ENCODE assay signal across 8 mouse cellular contexts in genomic region chr7:116093466-116093850, GRCm38 (mm10). TPM values are rescaled to one million over a fixed set of nuclear protein-coding genes. Genes with fewer than 3 reads are reported as not detected.
DNase-seq lines count a peak whose midpoint lies in the region; ATAC-seq and TF ChIP-seq lines count a peak whose summit lies in the region.

No protein-coding gene starts in this region.

- H3K9me3 ChIP-seq in forebrain, embryonic 12.5 days = no peaks in the 10 kb centered on the region
- no peaks in the 10 kb centered on the region for H3K9me3 ChIP-seq in liver, embryonic 14.5 days (ENCODE audit: control insufficient read depth, low read length)

- 1% methylated on average over 19 of the region's 19 CpGs for WGBS in forebrain, embryonic 12.5 days
- WGBS in liver, embryonic 14.5 days (ENCODE audit: insufficient replicate concordance) = under 1% methylated on average over 19 of the region's 19 CpGs

- H3K9ac ChIP-seq in forebrain, embryonic 12.5 days = peak overlapping the region; percentile 77
- peak overlapping the region; percentile 94 for H3K9ac ChIP-seq in liver, embryonic 14.5 days (replicated peaks)

- H3K4me1 ChIP-seq in forebrain, embryonic 12.5 days = peaks cover 23% of the 10 kb centered on the region
- H3K4me1 ChIP-seq in liver, embryonic 14.5 days (replicated peaks; ENCODE audit: control insufficient read depth in 2 of 2, insufficient read depth in 2 of 2, low read length in 1 of 2) = peaks cover 19 to 24% of the 10 kb centered on the region in 2 experiments

- H3K79me2 ChIP-seq in C2C12 (ENCODE audit: control insufficient read depth, insufficient read depth) = peaks cover 53% of the 10 kb centered on the region

- no peak for TF ChIP-seq CTCF in C2C12 (IDR thresholded peaks at IDR 0.05; ENCODE audit: control insufficient read depth, insufficient read depth, insufficient read length)
- peak; percentile 17; the same call in 1 of the 2 replicates for TF ChIP-seq CTCF in liver, embryonic 14.5 days (IDR thresholded peaks at IDR 0.05; ENCODE audit: low read depth)

- peaks cover 44% of the 10 kb centered on the region for H3K79me3 ChIP-seq in C2C12 (ENCODE audit: low read depth)

- H3K4me2 ChIP-seq in forebrain, embryonic 12.5 days = peak overlapping the region; percentile 69
- H3K4me2 ChIP-seq in liver, embryonic 14.5 days (ENCODE audit: low read depth) = peak overlapping the region; percentile 89

- no peaks in the 10 kb centered on the region for H3K27me3 ChIP-seq in C2C12 (ENCODE audit: control insufficient read depth, insufficient read depth, insufficient read length)
- no peaks in the 10 kb centered on the region for H3K27me3 ChIP-seq in forebrain, embryonic 12.5 days
- no peaks in the 10 kb centered on the region; the same call in 1 of the 2 replicates for H3K27me3 ChIP-seq in liver, embryonic 14.5 days (ENCODE audit: control insufficient read depth, insufficient read depth, low read length)

- DNase-seq in cerebellum, adult 11 months = no peak
- DNase-seq in liver, embryonic 14.5 days (ENCODE audit: low read depth in 3 of 3, low spot score in 3 of 3) = peak in 1 of 3 experiments; percentile 28
- DNase-seq in thymus, adult 18-20 months = no peak
- DNase-seq in left cerebral cortex, postnatal 25 days (ENCODE audit: low spot score in 2 of 2) = no peak
- no peak for DNase-seq in Muller cell, postnatal 12 days (ENCODE audit: inconsistent ontology term)

- peak overlapping the region; percentile 71 for H3ac ChIP-seq in C2C12 (ENCODE audit: control insufficient read depth, insufficient read length, low read depth)

- peaks cover 5% of the 10 kb centered on the region for H3K36me3 ChIP-seq in C2C12 (ENCODE audit: control insufficient read depth, insufficient read depth)
- H3K36me3 ChIP-seq in forebrain, embryonic 12.5 days (replicated peaks) = no peaks in the 10 kb centered on the region
- no peaks in the 10 kb centered on the region for H3K36me3 ChIP-seq in liver, embryonic 14.5 days (replicated peaks; ENCODE audit: control insufficient read depth, insufficient read depth, low read depth)

- peak overlapping the region; percentile 49 for H3K4me3 ChIP-seq in C2C12 (ENCODE audit: insufficient read depth, poor library complexity, severe bottlenecking)
- H3K4me3 ChIP-seq in forebrain, embryonic 12.5 days (replicated peaks) = peak overlapping the region; percentile 54
- H3K4me3 ChIP-seq in liver, embryonic 14.5 days (ENCODE audit: insufficient read depth in 1 of 2, low read depth in 2 of 2, low read length in 2 of 2) = peak overlapping the region; percentile 90 to 99

- peak; percentile 78 for ATAC-seq in cerebellum, adult (ENCODE audit: insufficient number of reproducible peaks, low FRiP score, low TSS enrichment)
- peak; percentile 88 for ATAC-seq in forebrain, embryonic 12.5 days (ENCODE audit: low FRiP score)
- ATAC-seq in liver, embryonic 14.5 days (ENCODE audit: insufficient read depth) = peak; percentile 79

- intact Hi-C loops in left cerebral cortex, postnatal 25 days (cut with DNase I) = no loop called here

- H3K27ac ChIP-seq in forebrain, embryonic 12.5 days = peak overlapping the region; percentile 89
- peak overlapping the region; percentile 62 for H3K27ac ChIP-seq in liver, embryonic 14.5 days

- 0 out of 2 replicates have a peak, but pooled peaks have one; percentile 3 for TF ChIP-seq EP300 in liver, embryonic 14.5 days (IDR thresholded peaks at IDR 0.05; ENCODE audit: low read depth)

TF ChIP-seq in C2C12, 6 proteins besides CTCF, POLR2A, EP300 and RAD21:
- TF ChIP-seq MYOD1 (IDR thresholded peaks at IDR 0.05; ENCODE audit: control insufficient read depth, insufficient read length, low read depth) (no peak), MYOG (IDR thresholded peaks at IDR 0.05; ENCODE audit: control insufficient read depth, extremely low read depth, insufficient read length) (no peak), USF1 (IDR thresholded peaks at IDR 0.05; ENCODE audit: low read depth) (no peak), FOSL1 (IDR thresholded peaks at IDR 0.05; ENCODE audit: insufficient read depth, low read length, poor library complexity, severe bottlenecking) (no peak), CEBPB (IDR thresholded peaks at IDR 0.05; ENCODE audit: low read depth) (no peak), MAX (IDR thresholded peaks at IDR 0.05) (no peak)

RNA-seq across cellular contexts. Expression of gene Gm4353, which starts 9.0 kb away (rescaled TPM):
- polyA plus RNA-seq in C2C12 (2012; fragmentation: generic; extraction: Trizol) = 18.4 TPM
- polyA plus RNA-seq in forebrain, embryonic 12.5 days (2016; fragmentation: Nextera tagmentation; extraction: Ambion mirVana) = 0.68 TPM in 2 replicates
- polyA plus RNA-seq in liver, embryonic 14.5 days (2012; rRNA removed) = 0.57 and 0.62 TPM in 2 replicates
- 0.38 and 0.51 TPM in 2 replicates for polyA plus RNA-seq in liver, embryonic 14.5 days (2014; fragmentation: Nextera tagmentation; extraction: Ambion mirVana)
- 1 to 10 TPM; 3.8 to 4.6 TPM for total RNA-seq in left cerebral cortex, postnatal 25 days (2021)

RNA-seq across cellular contexts. Expression of gene 1110004F10Rik, which starts 54.3 kb away (rescaled TPM):
- 97.2 TPM for polyA plus RNA-seq in C2C12 (2012; fragmentation: generic; extraction: Trizol)
- polyA plus RNA-seq in forebrain, embryonic 12.5 days (2016; fragmentation: Nextera tagmentation; extraction: Ambion mirVana) = 342 TPM in 2 replicates
- 42.4 and 56.8 TPM in 2 replicates for polyA plus RNA-seq in liver, embryonic 14.5 days (2012; rRNA removed)
- polyA plus RNA-seq in liver, embryonic 14.5 days (2014; fragmentation: Nextera tagmentation; extraction: Ambion mirVana) = 111 and 116 TPM in 2 replicates
- total RNA-seq in left cerebral cortex, postnatal 25 days (2021) = 10 to 100 TPM; 96.2 to 98.3 TPM

RNA-seq across cellular contexts. Expression of gene Sox6, which starts 54.9 kb away (rescaled TPM):
- polyA plus RNA-seq in C2C12 (2012; fragmentation: generic; extraction: Trizol) = 0.08 TPM
- 134 and 138 TPM in 2 replicates for polyA plus RNA-seq in forebrain, embryonic 12.5 days (2016; fragmentation: Nextera tagmentation; extraction: Ambion mirVana)
- polyA plus RNA-seq in liver, embryonic 14.5 days (2012; rRNA removed) = 10.1 and 15.9 TPM in 2 replicates
- 64.0 and 72.6 TPM in 2 replicates for polyA plus RNA-seq in liver, embryonic 14.5 days (2014; fragmentation: Nextera tagmentation; extraction: Ambion mirVana)
- 10 to 100 TPM; 25.7 to 33.0 TPM for total RNA-seq in left cerebral cortex, postnatal 25 days (2021)

Comparison
In these comparisons a context has a peak if more than half of its experiments do, and no peak if none do; other contexts are left out.
1. RNA of gene Gm4353, which starts 9.0 kb away (polyA plus RNA-seq): 18.4 TPM in C2C12 (single experiment); 0.68 TPM in forebrain, embryonic 12.5 days and 0.38 to 0.62 TPM in liver, embryonic 14.5 days; every median in the first group is over 10 times any median in the second.
2. RNA of gene Sox6, which starts 54.9 kb away (polyA plus RNA-seq): 134 to 138 TPM in forebrain, embryonic 12.5 days and 10.1 to 72.6 TPM in liver, embryonic 14.5 days; 0.08 TPM in C2C12 (single experiment); every median in the first group is over 10 times any median in the second.
3. Peak in every context shown above with its lines, with median percentiles within 50 percentile points of each other: ATAC-seq and H3K4me3 ChIP-seq.